Mouse (Mus musculus) naive thymus-derived CD4-positive, alpha-beta T cell, adult 2 months (primary cell): ENCODE data around the gene Kdm6b.

ENCODE experiments used
- DNase-seq: peaks from one replicate; pipeline ENCODE4 v3.0.0-alpha.2; 2011; ENCODE audit warnings: low read depth

The Kdm6b gene

GRCm38 (mm10) chr11:69386758-69387157 lies 26.7 kb downstream of the Kdm6b start:
- no peak for DNase-seq

GRCm38 (mm10) chr11:69384979-69385378 lies 28.5 kb downstream of the Kdm6b start:
- no peak for DNase-seq

- no peak for DNase-seq
Observed at GRCm38 (mm10) chr11:69382478-69383105, 30.9 kb downstream of the Kdm6b start.

DNA sequence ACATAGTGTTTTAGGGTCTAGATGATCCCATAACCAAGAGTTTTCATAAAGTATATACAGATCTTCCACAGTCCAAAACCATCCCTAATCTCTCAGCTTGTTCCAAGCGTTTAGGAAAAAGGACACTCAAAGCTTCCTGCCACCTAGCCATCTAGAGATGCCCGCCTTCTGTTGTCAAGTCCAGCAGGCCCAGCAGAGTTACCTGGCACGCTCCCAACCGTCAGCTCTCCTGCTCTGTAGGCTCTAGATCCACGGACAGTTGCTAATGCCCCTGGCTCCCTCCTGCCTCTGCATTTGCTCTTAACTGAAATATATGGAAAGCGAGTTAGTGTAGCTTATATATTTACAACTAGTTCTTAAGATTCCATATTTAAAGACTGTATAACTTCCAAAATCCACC lies 32.1 kb downstream of the Kdm6b start:
- no peak for DNase-seq

DNA sequence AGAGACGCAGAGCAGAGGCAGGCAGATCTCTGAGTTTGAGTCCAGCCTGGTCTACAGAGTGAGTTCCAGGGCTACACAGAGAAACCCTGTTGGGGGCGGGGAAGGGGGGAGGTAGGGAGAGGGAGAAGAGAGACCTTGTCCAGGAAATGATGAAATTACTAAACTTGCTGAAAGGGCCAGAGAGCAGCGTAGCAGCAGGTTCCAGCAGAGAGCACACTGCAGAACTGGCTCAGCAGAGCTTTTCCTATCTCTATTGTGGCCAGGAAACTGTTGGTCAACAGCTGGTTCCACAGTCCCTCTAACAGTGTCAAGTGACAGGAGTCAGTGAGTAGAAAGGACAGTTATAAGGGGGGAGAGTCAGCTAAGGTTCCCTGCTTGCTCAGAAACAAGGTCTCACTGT lies 33.9 kb downstream of the Kdm6b start:
- no peak for DNase-seq

DNA sequence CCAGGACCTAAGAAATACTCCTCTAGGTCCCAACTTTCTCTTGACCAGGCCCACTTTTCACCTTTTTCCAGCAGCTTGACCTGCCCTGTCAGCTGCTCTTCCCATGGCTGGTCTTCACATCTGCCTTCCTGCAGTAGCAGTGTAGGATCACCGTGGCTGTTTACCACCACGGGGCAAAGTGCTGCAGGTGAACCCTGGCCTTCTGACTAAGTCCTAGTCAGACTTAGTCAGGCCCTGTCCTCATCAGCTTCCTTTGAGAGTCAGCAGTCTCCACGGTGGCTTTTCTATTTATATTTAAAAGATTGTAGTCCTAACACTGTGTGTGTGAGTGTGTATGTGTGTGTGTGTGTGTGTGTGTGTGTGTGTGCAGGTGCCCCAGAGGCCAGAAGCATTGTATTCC lies 35.7 kb downstream of the Kdm6b start:
- DNase-seq: no peak

- no peak for DNase-seq
Observed at GRCm38 (mm10) chr11:69375646-69376045, 37.8 kb downstream of the Kdm6b start.

GRCm38 (mm10) chr11:69373223-69373965 lies 40.1 kb downstream of the Kdm6b start:
- no peak for DNase-seq

- DNase-seq: peak; percentile 85
Observed at GRCm38 (mm10) chr11:69372780-69373170, 40.7 kb downstream of the Kdm6b start.

GRCm38 (mm10) chr11:69372056-69372779 lies 41.3 kb downstream of the Kdm6b start:
- peak; percentile 67 for DNase-seq

GRCm38 (mm10) chr11:69371601-69372000 lies 41.9 kb downstream of the Kdm6b start:
- no peak for DNase-seq

DNA sequence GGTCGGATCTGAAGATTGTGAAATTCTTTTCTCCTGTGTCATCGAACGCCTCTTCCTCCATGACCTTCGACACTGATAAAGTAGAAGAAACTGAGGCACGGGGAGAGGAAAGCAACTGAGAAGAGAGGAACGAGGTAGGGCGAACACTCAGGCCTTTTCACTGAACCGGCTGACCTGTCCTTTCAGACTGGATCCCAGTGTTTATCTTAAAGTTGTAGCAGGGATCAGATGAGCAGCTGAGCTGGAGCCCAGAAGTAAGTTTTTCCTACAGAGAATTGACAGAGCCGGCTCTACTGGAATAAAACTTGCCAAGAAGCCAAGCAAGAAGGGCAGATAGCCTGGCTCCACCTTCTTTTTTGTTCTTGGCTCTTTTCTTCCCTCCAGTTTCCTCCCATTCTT lies 42.7 kb downstream of the Kdm6b start:
- no peak for DNase-seq

GRCm38 (mm10) chr11:69369990-69370816 lies 43.3 kb downstream of the Kdm6b start:
- peak; percentile 38 for DNase-seq

DNA sequence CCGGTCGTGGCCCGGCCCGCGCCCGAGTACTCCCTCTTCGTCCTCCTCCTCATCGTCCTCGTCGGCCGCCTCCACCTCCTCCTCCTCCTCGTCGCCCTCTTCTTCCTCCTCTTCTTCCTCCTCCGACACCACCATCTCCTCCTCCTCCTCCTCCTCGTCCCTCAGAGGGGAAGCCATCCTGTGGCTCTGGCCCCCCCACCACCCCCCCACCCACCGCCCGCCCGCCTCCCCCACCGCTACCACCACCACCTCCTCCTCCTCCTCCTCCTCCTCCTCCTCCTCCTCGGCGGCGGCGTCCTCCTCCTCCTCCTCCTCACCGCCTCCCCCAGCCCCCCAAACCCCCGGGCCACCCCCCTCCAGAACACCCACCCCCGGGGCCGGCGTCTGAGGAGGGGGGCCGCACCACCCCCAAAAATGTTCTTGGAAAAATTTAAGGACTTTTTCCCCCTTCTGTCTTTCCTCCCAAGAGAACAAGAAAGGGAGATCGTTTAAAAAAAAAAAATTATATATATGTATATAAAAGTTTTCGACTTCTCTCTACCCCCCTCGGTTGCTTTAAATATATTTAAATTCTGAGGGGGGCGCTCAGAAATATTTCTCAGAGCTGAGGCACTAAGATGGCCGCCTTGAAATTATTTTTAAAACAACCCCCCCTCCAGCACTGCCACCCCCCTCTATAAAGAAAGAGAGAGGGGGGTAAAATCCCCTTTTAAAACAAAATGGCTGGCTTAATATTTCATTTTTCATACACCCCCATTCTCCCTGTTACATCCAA lies 44.1 kb downstream of the Kdm6b start, which contains the start of gene Chd3:
TSS of gene Chd3 (minus strand) at position 192 of the 775 bp plus-strand sequence.
- DNase-seq: no peak

GRCm38 (mm10) chr11:69368356-69369214 lies 44.9 kb downstream of the Kdm6b start:
- DNase-seq: peak; percentile 57

DNA sequence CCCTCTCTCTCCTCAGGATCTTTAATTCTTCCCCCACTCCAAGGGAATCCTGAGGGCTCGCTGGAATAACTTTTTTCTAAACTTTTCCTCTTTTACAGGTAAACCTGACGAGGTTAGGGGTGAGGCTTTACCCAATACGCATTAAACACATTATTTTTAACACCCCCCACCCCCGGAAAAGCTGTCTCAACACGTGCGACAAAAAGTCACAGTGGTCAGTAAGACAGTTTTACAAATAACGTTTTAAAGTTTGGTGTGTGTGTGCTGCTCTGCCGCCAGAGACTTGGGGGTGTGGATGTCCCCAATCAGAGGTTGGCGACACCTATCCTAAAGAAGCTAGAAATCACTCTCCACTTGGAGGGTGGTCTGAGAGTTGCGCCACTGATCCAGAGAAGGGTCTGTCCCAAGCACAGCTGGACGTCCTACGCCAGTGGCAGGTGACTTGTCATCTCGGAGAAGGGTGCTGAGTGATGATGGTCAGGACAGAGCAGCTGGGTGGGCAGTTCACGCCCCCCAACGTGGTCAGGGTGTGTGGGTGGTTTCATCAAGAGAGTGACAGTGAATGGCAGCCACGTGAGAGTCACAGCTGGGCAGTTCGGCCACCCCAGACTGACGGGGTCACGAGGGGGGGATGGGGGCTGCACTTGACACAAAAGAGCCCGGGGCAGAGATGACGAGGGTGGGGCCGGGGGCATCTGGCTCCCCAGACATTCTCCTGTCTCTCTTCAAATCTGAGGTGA lies 45.7 kb downstream of the Kdm6b start:
- peak; percentile 49 for DNase-seq

- no peak for DNase-seq
Observed at GRCm38 (mm10) chr11:69366855-69367615, 46.4 kb downstream of the Kdm6b start.

- DNase-seq: peak; percentile 97
Observed at GRCm38 (mm10) chr11:69366157-69366854, 47.2 kb downstream of the Kdm6b start.
